Mouse (Mus musculus): Measurements from ENCODE around the gene Kdm6b. TPM values are rescaled to one million over a fixed set of nuclear protein-coding genes. Genes with fewer than 3 reads are reported as not detected.

The Kdm6b gene
- polyA plus RNA-seq, 1 experiment from 2014 or later: 26.2 TPM

DNA sequence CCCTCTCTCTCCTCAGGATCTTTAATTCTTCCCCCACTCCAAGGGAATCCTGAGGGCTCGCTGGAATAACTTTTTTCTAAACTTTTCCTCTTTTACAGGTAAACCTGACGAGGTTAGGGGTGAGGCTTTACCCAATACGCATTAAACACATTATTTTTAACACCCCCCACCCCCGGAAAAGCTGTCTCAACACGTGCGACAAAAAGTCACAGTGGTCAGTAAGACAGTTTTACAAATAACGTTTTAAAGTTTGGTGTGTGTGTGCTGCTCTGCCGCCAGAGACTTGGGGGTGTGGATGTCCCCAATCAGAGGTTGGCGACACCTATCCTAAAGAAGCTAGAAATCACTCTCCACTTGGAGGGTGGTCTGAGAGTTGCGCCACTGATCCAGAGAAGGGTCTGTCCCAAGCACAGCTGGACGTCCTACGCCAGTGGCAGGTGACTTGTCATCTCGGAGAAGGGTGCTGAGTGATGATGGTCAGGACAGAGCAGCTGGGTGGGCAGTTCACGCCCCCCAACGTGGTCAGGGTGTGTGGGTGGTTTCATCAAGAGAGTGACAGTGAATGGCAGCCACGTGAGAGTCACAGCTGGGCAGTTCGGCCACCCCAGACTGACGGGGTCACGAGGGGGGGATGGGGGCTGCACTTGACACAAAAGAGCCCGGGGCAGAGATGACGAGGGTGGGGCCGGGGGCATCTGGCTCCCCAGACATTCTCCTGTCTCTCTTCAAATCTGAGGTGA is 45.7 kb downstream of the Kdm6b start:
- Histone ChIP-seq H3K36me3 (replicated peaks; ENCODE audit: control insufficient read depth, insufficient read depth, low read depth, low read length) (peaks cover 7% of the 10 kb centered on the region), H3K4me1 (ENCODE audit: control insufficient read depth, insufficient read depth, low read length) (peaks cover 13% of the 10 kb centered on the region), H3K9ac (replicated peaks; ENCODE audit: low read length) (peak overlapping the region; percentile 100), H3K4me3 (ENCODE audit: low read depth, low read length) (peak overlapping the region; percentile 99), H3K27ac (replicated peaks; ENCODE audit: low read depth, low read length) (peak overlapping the region; percentile 99), H3K27me3 (ENCODE audit: control insufficient read depth, insufficient read depth, low read length) (no peaks in the 10 kb centered on the region), H3K9me3 (replicated peaks; ENCODE audit: control insufficient read depth, low read length) (no peaks in the 10 kb centered on the region), H3K4me2 (ENCODE audit: low read depth, low read length) (peak overlapping the region; percentile 90)
- DNase-seq (ENCODE audit: low spot score): peak; percentile 54
- 0 out of 2 replicates have a peak, but pooled peaks have one; percentile 5 for ATAC-seq (replicated peaks; ENCODE audit: insufficient number of reproducible peaks, low FRiP score, low TSS enrichment, low read depth)
- under 1% methylated on average over 22 of the region's 22 CpGs for WGBS

DNA sequence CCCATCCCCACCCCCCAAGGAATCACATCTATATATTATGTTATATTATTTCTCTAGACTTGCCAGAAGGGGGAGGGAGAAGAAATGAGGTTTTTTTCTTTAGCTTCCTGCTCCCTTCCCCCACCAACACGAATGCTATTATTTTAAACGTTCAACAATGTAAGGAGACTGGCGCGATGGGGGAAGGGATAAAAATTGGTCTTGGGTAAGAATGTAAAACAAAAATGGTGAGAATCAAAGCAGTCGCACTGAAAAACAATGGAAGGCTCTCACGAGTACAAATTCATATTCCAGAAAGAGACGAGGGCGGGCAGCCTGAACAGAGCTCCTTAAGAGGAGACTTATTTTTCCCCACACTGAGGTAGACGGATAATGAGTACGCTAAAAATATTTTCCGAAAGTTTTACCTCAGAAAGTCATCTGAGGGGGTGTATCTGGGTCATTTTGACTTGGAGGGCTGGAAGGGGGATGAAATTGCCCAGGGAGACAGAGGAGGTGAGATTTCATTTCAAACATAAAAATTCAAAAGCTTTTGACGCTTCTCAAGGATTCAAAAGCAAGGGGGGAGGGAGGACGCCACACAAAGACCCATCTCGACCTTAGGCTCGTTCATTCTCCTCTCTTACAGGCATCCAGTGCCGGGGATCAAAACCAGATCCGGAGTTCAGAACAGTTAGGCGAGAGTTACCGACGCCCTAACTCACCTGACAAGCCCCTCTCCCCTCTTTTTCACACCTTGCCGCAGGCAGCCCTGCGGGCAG is 46.4 kb downstream of the Kdm6b start:
- H3K4me3 ChIP-seq (ENCODE audit: low read depth, low read length): peak overlapping the region; percentile 99
- peak overlapping the region; percentile 99 for H3K27ac ChIP-seq (replicated peaks; ENCODE audit: low read depth, low read length)
- H3K9ac ChIP-seq (replicated peaks; ENCODE audit: low read length): peak overlapping the region; percentile 100
- no peaks in the 10 kb centered on the region for H3K9me3 ChIP-seq (replicated peaks; ENCODE audit: control insufficient read depth, low read length)
- H3K27me3 ChIP-seq (ENCODE audit: control insufficient read depth, insufficient read depth, low read length): no peaks in the 10 kb centered on the region
- H3K36me3 ChIP-seq (replicated peaks; ENCODE audit: control insufficient read depth, insufficient read depth, low read depth, low read length): peaks cover 7% of the 10 kb centered on the region
- ATAC-seq (replicated peaks; ENCODE audit: insufficient number of reproducible peaks, low FRiP score, low TSS enrichment, low read depth): no peak
- WGBS: under 1% methylated on average over 22 of the region's 22 CpGs
- H3K4me2 ChIP-seq (ENCODE audit: low read depth, low read length): peak overlapping the region; percentile 90
- DNase-seq (ENCODE audit: low spot score): peak; percentile 64
- peaks cover 15% of the 10 kb centered on the region for H3K4me1 ChIP-seq (ENCODE audit: control insufficient read depth, insufficient read depth, low read length)

DNA sequence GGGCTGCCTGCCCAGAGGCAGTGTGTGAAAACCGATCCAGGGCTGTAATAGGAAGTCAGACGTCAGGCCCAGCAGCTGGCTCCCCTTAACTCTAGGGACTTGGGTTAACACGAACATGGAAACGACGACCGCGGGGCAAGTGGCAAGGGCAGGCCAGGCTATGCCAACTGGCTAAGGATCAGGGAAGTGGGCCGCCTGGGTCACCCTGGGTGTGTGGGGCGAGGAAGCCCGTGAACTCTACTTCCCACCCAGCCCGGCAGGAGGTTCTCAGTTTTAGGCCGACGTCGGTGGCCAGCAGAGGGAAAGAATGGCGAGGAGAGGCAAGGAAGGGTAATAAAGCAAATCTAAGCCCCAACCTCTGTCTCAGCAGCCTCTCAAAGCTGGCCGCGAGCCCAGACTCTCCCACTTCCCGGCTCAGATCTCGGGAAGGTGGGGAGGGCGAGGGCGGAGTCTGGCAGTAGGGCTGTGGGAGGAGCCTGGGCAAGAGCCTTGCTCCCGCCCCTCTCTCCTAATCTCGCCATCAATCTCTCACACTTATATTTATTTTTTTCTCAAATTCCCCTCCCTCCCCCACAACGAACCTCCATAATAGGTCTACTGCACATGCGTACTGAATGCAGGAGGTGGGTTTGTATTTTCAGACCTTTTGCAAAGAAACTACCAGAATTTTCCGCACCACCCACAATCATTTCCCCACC is 47.2 kb downstream of the Kdm6b start:
- peak overlapping the region; percentile 96 for H3K27ac ChIP-seq (replicated peaks; ENCODE audit: low read depth, low read length)
- peak overlapping the region; percentile 69 for H3K4me2 ChIP-seq (ENCODE audit: low read depth, low read length)
- peak; percentile 95 for DNase-seq (ENCODE audit: low spot score)
- no peaks in the 10 kb centered on the region for H3K27me3 ChIP-seq (ENCODE audit: control insufficient read depth, insufficient read depth, low read length)
- H3K4me3 ChIP-seq (ENCODE audit: low read depth, low read length): peak overlapping the region; percentile 34
- peak overlapping the region; percentile 65 for H3K9ac ChIP-seq (replicated peaks; ENCODE audit: low read length)
- under 1% methylated on average over 26 of the region's 26 CpGs for WGBS
- no peaks in the 10 kb centered on the region for H3K9me3 ChIP-seq (replicated peaks; ENCODE audit: control insufficient read depth, low read length)
- peaks cover 15% of the 10 kb centered on the region for H3K4me1 ChIP-seq (ENCODE audit: control insufficient read depth, insufficient read depth, low read length)
- peaks cover 12% of the 10 kb centered on the region for H3K36me3 ChIP-seq (replicated peaks; ENCODE audit: control insufficient read depth, insufficient read depth, low read depth, low read length)
- peak; percentile 78 for ATAC-seq (replicated peaks; ENCODE audit: insufficient number of reproducible peaks, low FRiP score, low TSS enrichment, low read depth)

DNA sequence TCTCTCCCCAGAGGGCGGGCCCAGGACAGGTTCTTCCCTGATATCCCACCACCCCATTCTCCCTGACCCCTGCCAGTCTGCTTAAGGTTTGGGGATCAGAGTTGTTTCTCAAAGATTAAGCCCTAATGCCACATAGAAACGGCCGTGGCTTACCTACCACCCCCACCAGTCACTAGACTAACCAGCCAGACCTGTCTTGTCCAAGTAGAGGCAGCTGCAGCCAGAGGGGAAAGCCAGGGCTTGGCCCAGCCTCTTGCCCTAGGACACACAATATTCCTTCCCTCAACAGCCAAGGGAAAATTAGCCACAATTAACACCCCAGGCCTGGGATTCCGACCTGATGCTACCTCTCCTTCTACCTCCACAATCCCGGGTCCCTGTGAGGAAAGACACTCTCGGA is 47.8 kb downstream of the Kdm6b start:
- H3K4me2 ChIP-seq (ENCODE audit: low read depth, low read length): peak overlapping the region; percentile 69
- H3K36me3 ChIP-seq (replicated peaks; ENCODE audit: control insufficient read depth, insufficient read depth, low read depth, low read length): peaks cover 15% of the 10 kb centered on the region
- H3K27me3 ChIP-seq (ENCODE audit: control insufficient read depth, insufficient read depth, low read length): no peaks in the 10 kb centered on the region
- no peaks in the 10 kb centered on the region for H3K9me3 ChIP-seq (replicated peaks; ENCODE audit: control insufficient read depth, low read length)
- peak overlapping the region; percentile 96 for H3K27ac ChIP-seq (replicated peaks; ENCODE audit: low read depth, low read length)
- H3K4me3 ChIP-seq (ENCODE audit: low read depth, low read length): peak overlapping the region; percentile 34
- peak overlapping the region; percentile 65 for H3K9ac ChIP-seq (replicated peaks; ENCODE audit: low read length)
- DNase-seq (ENCODE audit: low spot score) (no peak), ATAC-seq (replicated peaks; ENCODE audit: insufficient number of reproducible peaks, low FRiP score, low TSS enrichment, low read depth) (no peak)
- peaks cover 15% of the 10 kb centered on the region for H3K4me1 ChIP-seq (ENCODE audit: control insufficient read depth, insufficient read depth, low read length)
- 23% methylated on average over 6 of the region's 6 CpGs for whole genome bisulfite sequencing

DNA sequence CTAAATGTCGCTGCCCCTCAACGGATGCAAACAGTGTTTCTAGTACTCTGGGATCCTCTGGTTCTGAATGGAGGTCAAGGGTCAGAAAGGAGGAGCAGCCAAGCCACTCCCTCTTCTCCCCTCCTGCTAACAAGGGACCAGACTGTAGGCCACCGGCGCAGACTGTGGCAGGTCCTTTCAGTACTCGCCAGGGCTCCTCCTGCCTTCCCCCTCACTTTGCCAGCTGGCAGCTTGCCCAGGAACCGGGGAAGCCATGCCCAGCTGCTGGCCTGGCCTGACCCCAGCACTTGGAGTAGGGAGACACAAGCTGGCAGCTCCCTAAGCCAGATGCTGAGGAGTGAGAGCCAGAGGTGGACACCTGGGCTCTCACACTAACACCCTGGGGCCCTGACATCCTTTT is 48.6 kb downstream of the Kdm6b start:
- no peaks in the 10 kb centered on the region for H3K27me3 ChIP-seq (ENCODE audit: control insufficient read depth, insufficient read depth, low read length)
- peaks cover 15% of the 10 kb centered on the region for H3K4me1 ChIP-seq (ENCODE audit: control insufficient read depth, insufficient read depth, low read length)
- peak overlapping the region; percentile 69 for H3K4me2 ChIP-seq (ENCODE audit: low read depth, low read length)
- no peaks in the 10 kb centered on the region for H3K9me3 ChIP-seq (replicated peaks; ENCODE audit: control insufficient read depth, low read length)
- 0% methylated on average over 6 of the region's 6 CpGs for WGBS
- ATAC-seq (replicated peaks; ENCODE audit: insufficient number of reproducible peaks, low FRiP score, low TSS enrichment, low read depth) (no peak; the same call in 1 of the 2 replicates), DNase-seq (ENCODE audit: low spot score) (peak; percentile 56)
- peak overlapping the region; percentile 96; the same call in 1 of the 2 replicates for H3K27ac ChIP-seq (replicated peaks; ENCODE audit: low read depth, low read length)
- peaks cover 23% of the 10 kb centered on the region for H3K36me3 ChIP-seq (replicated peaks; ENCODE audit: control insufficient read depth, insufficient read depth, low read depth, low read length)
- peak overlapping the region; percentile 40 for H3K9ac ChIP-seq (replicated peaks; ENCODE audit: low read length)
- peak overlapping the region; percentile 7; the same call in 1 of the 2 replicates for H3K4me3 ChIP-seq (ENCODE audit: low read depth, low read length)

DNA sequence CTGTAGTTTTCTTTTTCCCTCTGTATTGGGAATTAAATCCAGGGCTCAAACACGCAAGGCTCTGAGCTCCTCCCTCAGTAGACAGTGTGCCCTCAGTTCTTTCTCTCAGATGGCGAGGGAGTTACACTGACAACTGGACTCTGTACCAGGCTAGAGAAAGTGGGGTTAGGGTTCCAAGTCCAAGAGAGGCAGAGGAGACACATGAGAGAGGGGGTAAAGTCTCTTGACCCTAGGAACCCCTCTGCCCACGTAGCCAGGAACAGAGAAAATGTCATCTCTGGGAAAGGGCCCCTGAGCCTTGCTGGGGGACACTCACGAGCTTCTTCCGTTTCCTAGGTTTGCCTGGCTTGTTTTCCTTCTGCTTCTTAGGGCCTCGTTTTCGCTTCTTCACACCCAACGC is 49.1 kb downstream of the Kdm6b start:
- H3K4me3 ChIP-seq (ENCODE audit: low read depth, low read length): no peak overlapping the region

DNA sequence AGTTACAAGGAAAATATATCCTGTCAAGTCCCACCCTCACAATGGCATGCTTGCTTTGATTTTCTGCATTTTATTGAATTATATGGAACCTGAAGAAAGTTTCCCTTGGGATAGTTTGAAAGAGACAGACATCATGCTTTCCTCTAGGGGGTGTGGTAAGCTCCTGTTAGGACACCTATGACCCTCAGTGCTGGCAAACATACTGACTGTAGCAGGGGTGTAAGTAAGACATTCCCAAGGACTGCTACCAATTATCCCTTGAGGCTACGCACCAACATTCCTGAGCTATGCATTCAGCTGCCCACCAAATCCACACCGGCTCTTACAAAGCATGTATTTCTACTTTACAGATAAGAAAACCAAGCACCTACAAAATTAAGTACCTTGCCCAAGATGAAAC is 51.0 kb downstream of the Kdm6b start:
- H3K9ac ChIP-seq (replicated peaks; ENCODE audit: low read length): no peak overlapping the region
- 35% methylated on average over 2 of the region's 2 CpGs for WGBS
- no peaks in the 10 kb centered on the region for H3K9me3 ChIP-seq (replicated peaks; ENCODE audit: control insufficient read depth, low read length)
- no peak for ATAC-seq (replicated peaks; ENCODE audit: insufficient number of reproducible peaks, low FRiP score, low TSS enrichment, low read depth)
- H3K4me1 ChIP-seq (ENCODE audit: control insufficient read depth, insufficient read depth, low read length): peaks cover 15% of the 10 kb centered on the region
- H3K27me3 ChIP-seq (ENCODE audit: control insufficient read depth, insufficient read depth, low read length): no peaks in the 10 kb centered on the region
- peak; percentile 72 for DNase-seq (ENCODE audit: low spot score)
- H3K27ac ChIP-seq (replicated peaks; ENCODE audit: low read depth, low read length): no peak overlapping the region
- H3K4me2 ChIP-seq (ENCODE audit: low read depth, low read length): no peak overlapping the region
- peaks cover 35% of the 10 kb centered on the region for H3K36me3 ChIP-seq (replicated peaks; ENCODE audit: control insufficient read depth, insufficient read depth, low read depth, low read length)
- H3K4me3 ChIP-seq (ENCODE audit: low read depth, low read length): no peak overlapping the region

More for the DNA sequence above, 49.1 kb downstream of the Kdm6b start:
- Histone ChIP-seq H3K4me2 (ENCODE audit: low read depth, low read length) (no peak overlapping the region), H3K27me3 (ENCODE audit: control insufficient read depth, insufficient read depth, low read length) (no peaks in the 10 kb centered on the region), H3K9ac (replicated peaks; ENCODE audit: low read length) (no peak overlapping the region), H3K9me3 (replicated peaks; ENCODE audit: control insufficient read depth, low read length) (no peaks in the 10 kb centered on the region), H3K36me3 (replicated peaks; ENCODE audit: control insufficient read depth, insufficient read depth, low read depth, low read length) (peaks cover 27% of the 10 kb centered on the region), H3K27ac (replicated peaks; ENCODE audit: low read depth, low read length) (0 out of 2 replicates have a peak overlapping the region, but pooled peaks have one; percentile 16), H3K4me1 (ENCODE audit: control insufficient read depth, insufficient read depth, low read length) (peaks cover 15% of the 10 kb centered on the region)
- WGBS: 44% methylated on average over 8 of the region's 8 CpGs
- ATAC-seq (replicated peaks; ENCODE audit: insufficient number of reproducible peaks, low FRiP score, low TSS enrichment, low read depth) (no peak), DNase-seq (ENCODE audit: low spot score) (no peak)
